Mouse (Mus musculus) olfactory bulb, adult 2 months (tissue): ENCODE measurements at regions not wholly inside any gene's neighbourhood (a gene's known extent, or its start where the extent isn't known, plus 50 kb on each side); places are given as distances from the start of the nearest gene placed in this dataset.

Experiments used
- H3K27ac ChIP-seq: fragments of 200-500 bp; 2 replicates; pipeline ENCODE4 v1.5.1; 2012; ENCODE audit warnings: low read depth, low read length; ENCODE audit not compliant: insufficient read depth
- H3K4me1 ChIP-seq: fragments of 200-500 bp; 2 replicates; pipeline ENCODE4 v1.6.1; 2012; ENCODE audit warnings: low read length; ENCODE audit not compliant: control insufficient read depth, insufficient read depth
- H3K4me3 ChIP-seq: fragments of 200-500 bp; 2 replicates; pipeline ENCODE4 v1.5.1; 2012; ENCODE audit warnings: mild to moderate bottlenecking, low read depth, low read length, moderate library complexity; ENCODE audit not compliant: insufficient read depth
- CTCF ChIP-seq: fragments of 200-500 bp; IDR thresholded peaks from 2 replicates; pipeline ENCODE4 v1.5.1; 2012; ENCODE audit warnings: low read depth, mild to moderate bottlenecking, low read length, moderate library complexity; ENCODE audit not compliant: insufficient read depth
- POLR2A ChIP-seq: fragments of 200-500 bp; IDR thresholded peaks from 2 replicates; pipeline ENCODE4 v1.6.1; 2012; ENCODE audit warnings: mild to moderate bottlenecking, low read depth, low read length, moderate library complexity; ENCODE audit not compliant: insufficient read depth
- WGBS: fragments of 180-500 bp; shearing (Covaris S2); methylation state at CpG from one replicate; pipeline ENCODE4 v1.1.7; 2018; 5-methylcytosine and 5-hydroxymethylcytosine counted together

GRCm38 (mm10) chr17:83898531-83898930, 50.8 kb upstream of the Haao start:
- WGBS = 92% methylated on average over 5 of the region's 5 CpGs
- Histone ChIP-seq H3K4me1 (no peaks in the 10 kb centered on the region; the same call in 1 of the 2 replicates), H3K4me3 (no peak overlapping the region), H3K27ac (no peak overlapping the region)
- no peak for TF ChIP-seq CTCF
- TF ChIP-seq POLR2A = no peak
